Mouse (Mus musculus) spleen, adult 2 months (tissue): ENCODE measurements at regions not wholly inside any gene's neighbourhood (a gene's known extent, or its start where the extent isn't known, plus 50 kb on each side); places are given as distances from the start of the nearest gene placed in this dataset.

ENCODE experiments used
- CTCF ChIP-seq: fragments of 200-500 bp; IDR thresholded peaks from 2 replicates; pipeline ENCODE4 v1.5.1; 2011; ENCODE audit warnings: mild to moderate bottlenecking, inconsistent platforms; ENCODE audit not compliant: insufficient read depth, insufficient read length, insufficient replicate concordance; ENCODE audit errors: extremely low read depth
- POLR2A ChIP-seq: fragments of 200-500 bp; IDR thresholded peaks from 2 replicates; pipeline ENCODE4 v1.6.1; 2011; ENCODE audit warnings: low read depth, low read length, inconsistent platforms

GRCm38 (mm10) chr12:16233559-16233958 is 377.2 kb downstream of the Lpin1 start:
- TF ChIP-seq POLR2A = no peak
- TF ChIP-seq CTCF = no peak
